Mouse (Mus musculus) midbrain, embryonic 10.5 days (tissue): ENCODE measurements around the gene Fgf10. TPM values are rescaled to one million over a fixed set of nuclear protein-coding genes. Genes with fewer than 3 reads are reported as not detected.

ENCODE experiments used
- DNase-seq: peaks from one replicate; pipeline ENCODE4 v3.0.0-alpha.2; 2017; ENCODE audit warnings: low spot score
- H3K27ac ChIP-seq: fragments of 300-500 bp; sonication (generic); replicated peaks from 2 replicates; pipeline ENCODE4 v1.5.1; 2016; ENCODE audit warnings: mild to moderate bottlenecking
- H3K27me3 ChIP-seq: fragments of 300-500 bp; sonication (generic); 2 replicates; pipeline ENCODE4 v1.6.1; 2016; ENCODE audit warnings: low read depth, mild to moderate bottlenecking; ENCODE audit not compliant: poor library complexity, severe bottlenecking
- H3K36me3 ChIP-seq: fragments of 300-500 bp; sonication (generic); 2 replicates; pipeline ENCODE4 v1.6.1; 2016; ENCODE audit warnings: mild to moderate bottlenecking, moderate library complexity
- H3K4me1 ChIP-seq: fragments of 300-500 bp; sonication (generic); 2 replicates; pipeline ENCODE4 v1.6.1; 2016
- H3K4me3 ChIP-seq: fragments of 300-500 bp; sonication (generic); 2 replicates; pipeline ENCODE4 v1.5.1; 2016; ENCODE audit warnings: mild to moderate bottlenecking, moderate library complexity
- H3K9me3 ChIP-seq: fragments of 300-500 bp; sonication (generic); replicated peaks from 2 replicates; pipeline ENCODE4 v1.6.1; 2016; ENCODE audit warnings: mild to moderate bottlenecking
- WGBS: fragments of 180-500 bp; shearing (Covaris S2); methylation state at CpG from one replicate; pipeline ENCODE4 v1.1.7; 2016; 5-methylcytosine and 5-hydroxymethylcytosine counted together
- polyA plus RNA-seq: library from polyadenylated mRNA; unstranded; fragments of >200 nt; fragmentation: Nextera tagmentation; extraction: Ambion mirVana; gene quantifications from 2 replicates; pipeline ENCODE4 v1.2.1, GENCODE M21; 2016

Gene Fgf10
- 1.3 and 2.9 TPM in 2 replicates for polyA plus RNA-seq

GRCm38 (mm10) chr13:118669491-118669890, at the start of gene Fgf10:
TSS of gene Fgf10 (plus strand) at chr13:118669791.
- peaks cover 65% of the 10 kb centered on the region for H3K27me3 ChIP-seq
- no peaks in the 10 kb centered on the region for H3K9me3 ChIP-seq

GRCm38 (mm10) chr13:118629661-118630428, 39.7 kb upstream of the Fgf10 start:
- Histone ChIP-seq H3K36me3 (no peaks in the 10 kb centered on the region), H3K27me3 (no peaks in the 10 kb centered on the region), H3K27ac (no peak overlapping the region), H3K4me1 (no peaks in the 10 kb centered on the region), H3K4me3 (no peak overlapping the region), H3K9me3 (no peaks in the 10 kb centered on the region)
- 71% methylated on average over 3 of the region's 3 CpGs for WGBS
- DNase-seq = no peak

More at GRCm38 (mm10) chr13:118669491-118669890, at the start of gene Fgf10:
- Histone ChIP-seq H3K36me3 (no peaks in the 10 kb centered on the region), H3K4me1 (peaks cover 22% of the 10 kb centered on the region), H3K4me3 (no peak within 1 kb of the TSS), H3K27ac (no peak within 1 kb of the TSS)
- no peak for DNase-seq
- WGBS = 42% methylated on average over 7 of the region's 7 CpGs

DNA sequence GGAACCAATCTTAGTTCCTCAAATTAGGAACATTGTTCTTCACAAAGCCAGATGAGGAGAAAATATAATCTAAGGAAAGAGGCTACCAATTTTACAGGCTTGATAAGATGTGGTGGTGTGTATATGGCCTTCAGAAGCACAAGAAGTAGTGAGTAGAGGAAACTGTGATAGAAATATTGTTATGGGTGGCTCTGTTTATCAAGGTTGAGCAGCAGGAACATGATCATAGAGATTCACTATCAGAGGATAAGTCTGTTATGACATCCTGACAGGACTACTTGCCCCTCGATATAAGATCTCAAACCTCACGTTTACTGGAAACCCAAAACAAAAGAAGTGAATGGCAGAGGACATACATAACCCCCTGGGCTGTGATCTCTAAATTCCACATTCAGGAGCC, 38.1 kb upstream of the Fgf10 start:
- H3K27ac ChIP-seq = no peak overlapping the region
- no peaks in the 10 kb centered on the region for H3K27me3 ChIP-seq
- no peaks in the 10 kb centered on the region for H3K4me1 ChIP-seq
- no peaks in the 10 kb centered on the region for H3K9me3 ChIP-seq
- no peak for DNase-seq
- H3K36me3 ChIP-seq = no peaks in the 10 kb centered on the region
- no peak overlapping the region for H3K4me3 ChIP-seq
- WGBS = 83% methylated on average over 2 of the region's 2 CpGs

DNA sequence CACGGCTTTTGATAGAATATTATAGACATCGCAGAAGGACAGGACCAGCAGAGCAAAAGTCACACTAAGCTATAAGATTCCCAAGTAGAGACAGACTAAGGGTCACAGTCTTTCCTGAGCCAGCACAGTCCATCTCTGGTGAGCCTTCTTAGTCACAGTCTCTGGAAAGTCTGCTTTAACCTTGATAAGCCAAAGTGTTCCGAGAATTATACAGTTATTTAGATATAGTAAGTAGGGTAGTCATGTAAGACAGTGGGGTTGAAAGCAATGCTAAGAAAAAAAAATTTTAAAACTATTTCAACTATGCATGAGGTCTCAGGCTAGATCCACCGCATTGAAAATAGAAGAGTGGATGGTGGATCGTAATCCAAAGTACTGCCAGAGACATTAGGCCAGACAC, 33.5 kb upstream of the Fgf10 start:
- Histone ChIP-seq H3K9me3 (no peaks in the 10 kb centered on the region), H3K4me3 (no peak overlapping the region), H3K36me3 (no peaks in the 10 kb centered on the region), H3K27ac (no peak overlapping the region), H3K27me3 (no peaks in the 10 kb centered on the region), H3K4me1 (no peaks in the 10 kb centered on the region)
- WGBS = 95% methylated on average over 5 of the region's 5 CpGs
- no peak for DNase-seq

- Histone ChIP-seq H3K27ac (no peak overlapping the region), H3K27me3 (no peaks in the 10 kb centered on the region), H3K4me1 (no peaks in the 10 kb centered on the region), H3K4me3 (no peak overlapping the region), H3K9me3 (no peaks in the 10 kb centered on the region), H3K36me3 (no peaks in the 10 kb centered on the region)
- 93% methylated on average over 3 of the region's 3 CpGs for WGBS
- no peak for DNase-seq
These were observed 27.0 kb upstream of the Fgf10 start for GRCm38 (mm10) chr13:118642585-118642984.

GRCm38 (mm10) chr13:118643138-118643537, 26.5 kb upstream of the Fgf10 start:
- no peak for DNase-seq
- Histone ChIP-seq H3K27ac (no peak overlapping the region), H3K36me3 (no peaks in the 10 kb centered on the region), H3K4me3 (no peak overlapping the region), H3K4me1 (no peaks in the 10 kb centered on the region), H3K9me3 (no peaks in the 10 kb centered on the region), H3K27me3 (no peaks in the 10 kb centered on the region)
- 85% methylated on average over 6 of the region's 6 CpGs for WGBS

DNA sequence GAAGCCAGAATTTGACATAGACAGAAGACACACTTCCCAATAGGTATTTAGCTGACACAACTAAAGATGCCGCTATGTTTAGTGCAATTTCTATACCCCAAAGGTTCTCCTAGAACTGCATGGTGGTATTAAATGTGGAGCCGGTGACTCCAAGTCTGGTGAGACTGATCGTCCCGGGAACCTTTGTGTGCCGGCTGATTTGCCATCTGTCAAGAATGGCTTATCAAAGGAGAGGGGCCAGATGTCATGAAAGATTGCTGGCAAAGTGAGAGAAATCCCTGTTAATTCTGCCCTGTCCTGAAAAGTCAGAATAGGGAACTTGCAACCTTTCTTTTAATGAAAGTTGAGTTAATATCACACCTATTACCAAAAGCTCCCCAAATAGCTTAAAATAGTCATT, 12.6 kb upstream of the Fgf10 start:
- no peak overlapping the region for H3K27ac ChIP-seq
- H3K4me3 ChIP-seq = no peak overlapping the region
- no peaks in the 10 kb centered on the region for H3K9me3 ChIP-seq
- no peaks in the 10 kb centered on the region for H3K27me3 ChIP-seq
- no peaks in the 10 kb centered on the region for H3K36me3 ChIP-seq
- 0 out of 2 replicates have a peak, but pooled peaks cover 7% of the 10 kb centered on the region for H3K4me1 ChIP-seq
- no peak for DNase-seq
- 70% methylated on average over 5 of the region's 5 CpGs for WGBS

GRCm38 (mm10) chr13:118658031-118658430, 11.6 kb upstream of the Fgf10 start:
- Histone ChIP-seq H3K27ac (no peak overlapping the region), H3K27me3 (peaks cover under 1% of the 10 kb centered on the region; the same call in 1 of the 2 replicates), H3K4me1 (0 out of 2 replicates have a peak, but pooled peaks cover 7% of the 10 kb centered on the region), H3K4me3 (no peak overlapping the region), H3K36me3 (no peaks in the 10 kb centered on the region), H3K9me3 (no peaks in the 10 kb centered on the region)
- DNase-seq = no peak
- 95% methylated on average over 2 of the region's 2 CpGs for WGBS

GRCm38 (mm10) chr13:118658608-118659326, 10.8 kb upstream of the Fgf10 start:
- peaks cover 8% of the 10 kb centered on the region for H3K27me3 ChIP-seq

GRCm38 (mm10) chr13:118661664-118662063, 7.9 kb upstream of the Fgf10 start:
- 88% methylated on average over 3 of the region's 3 CpGs for WGBS
- Histone ChIP-seq H3K27ac (no peak overlapping the region), H3K4me3 (no peak overlapping the region), H3K4me1 (0 out of 2 replicates have a peak, but pooled peaks cover 4% of the 10 kb centered on the region), H3K36me3 (no peaks in the 10 kb centered on the region), H3K27me3 (peaks cover 34% of the 10 kb centered on the region), H3K9me3 (no peaks in the 10 kb centered on the region)
- DNase-seq = no peak

More at GRCm38 (mm10) chr13:118658608-118659326, 10.8 kb upstream of the Fgf10 start:
- WGBS = 92% methylated on average over 7 of the region's 7 CpGs
- Histone ChIP-seq H3K4me1 (0 out of 2 replicates have a peak, but pooled peaks cover 7% of the 10 kb centered on the region), H3K36me3 (no peaks in the 10 kb centered on the region), H3K27ac (no peak overlapping the region), H3K9me3 (no peaks in the 10 kb centered on the region), H3K4me3 (no peak overlapping the region)
- no peak for DNase-seq

DNA sequence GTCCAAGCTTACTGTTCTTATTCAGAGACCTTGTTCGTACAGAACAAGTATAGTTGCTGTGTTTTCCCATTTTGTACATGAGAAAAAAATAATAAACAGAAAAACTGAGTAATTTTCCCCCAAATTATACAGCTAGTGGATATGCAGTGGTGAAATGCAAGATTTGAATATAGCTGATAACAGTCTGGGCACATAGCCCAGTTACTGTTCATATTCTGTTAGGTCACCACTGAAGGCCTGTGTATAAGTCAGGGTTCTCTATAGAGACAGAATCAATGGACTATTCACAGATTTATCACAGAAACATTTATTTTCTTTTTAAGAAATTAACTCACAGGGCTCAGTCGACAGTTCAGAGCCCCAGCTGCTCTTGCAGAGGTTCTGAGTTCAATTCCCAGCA, 4.7 kb upstream of the Fgf10 start:
- Histone ChIP-seq H3K27ac (no peak overlapping the region), H3K4me1 (peaks cover 13% of the 10 kb centered on the region), H3K27me3 (peaks cover 50% of the 10 kb centered on the region), H3K9me3 (no peaks in the 10 kb centered on the region), H3K4me3 (no peak overlapping the region), H3K36me3 (no peaks in the 10 kb centered on the region)
- WGBS = 92% methylated on average over 2 of the region's 2 CpGs
- DNase-seq = no peak

DNA sequence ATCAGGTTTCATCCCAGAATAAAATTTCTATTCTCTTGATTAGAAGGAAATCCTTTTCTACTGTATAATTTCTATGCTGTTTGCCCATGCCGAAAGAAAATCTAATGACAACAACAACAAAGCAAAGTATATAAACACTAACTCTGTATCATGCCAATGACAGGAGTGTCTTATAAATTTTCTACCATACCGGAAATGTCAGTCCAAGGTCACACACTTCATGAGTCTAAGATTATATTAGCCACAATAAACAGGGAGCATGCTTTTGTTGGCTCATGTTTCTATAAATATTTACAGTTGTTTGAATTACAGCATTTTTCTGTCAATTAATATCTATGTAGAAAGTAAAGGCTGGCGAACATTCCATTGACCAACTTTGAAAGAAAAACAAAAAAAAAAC, 9.6 kb downstream of the Fgf10 start:
- H3K9me3 ChIP-seq = no peaks in the 10 kb centered on the region
- H3K4me1 ChIP-seq = no peaks in the 10 kb centered on the region
- no peaks in the 10 kb centered on the region for H3K36me3 ChIP-seq
- H3K27ac ChIP-seq = no peak overlapping the region
- H3K4me3 ChIP-seq = no peak overlapping the region
- WGBS = 91% methylated on average over 3 of the region's 3 CpGs
- no peak for DNase-seq
- no peaks in the 10 kb centered on the region for H3K27me3 ChIP-seq

- no peaks in the 10 kb centered on the region for H3K36me3 ChIP-seq
- no peaks in the 10 kb centered on the region for H3K27me3 ChIP-seq
- DNase-seq = no peak
- H3K27ac ChIP-seq = no peak overlapping the region
- H3K9me3 ChIP-seq = no peaks in the 10 kb centered on the region
- 0 out of 2 replicates have a peak, but pooled peaks cover 4% of the 10 kb centered on the region for H3K4me1 ChIP-seq
- whole genome bisulfite sequencing = 91% methylated on average over 2 of the region's 2 CpGs
- no peak overlapping the region for H3K4me3 ChIP-seq
These were observed 23.5 kb downstream of the Fgf10 start for GRCm38 (mm10) chr13:118693049-118693448.
